Mouse (Mus musculus) urinary bladder, postnatal 0 days (tissue): ENCODE measurements around the gene Ttc33. TPM values are rescaled to one million over a fixed set of nuclear protein-coding genes. Genes with fewer than 3 reads are reported as not detected.

ENCODE experiments used
- polyA plus RNA-seq: library from polyadenylated mRNA; unstranded; fragments of >200 nt; fragmentation: Nextera tagmentation; extraction: Ambion mirVana; gene quantifications from 2 replicates; pipeline ENCODE4 v1.2.1, GENCODE M21; 2015

Gene Ttc33
- polyA plus RNA-seq = 29.8 and 31.6 TPM in 2 replicates

GRCm38 (mm10) chr15:5185366-5186292 is at the start of gene Ttc33:
TSS of gene Ttc33 (plus strand) at chr15:5185525.

GRCm38 (mm10) chr15:5143361-5144020 is 41.8 kb upstream of the Ttc33 start, which contains the start of gene Prkaa1:
TSS of gene Prkaa1 (plus strand) at chr15:5143861.

GRCm38 (mm10) chr15:5243959-5244905 is 58.9 kb downstream of the Ttc33 start, which contains the start of gene Ptger4:
TSS of gene Ptger4 (minus strand) at chr15:5244187.

Other genes with a start within 250 kb of the Ttc33 start
- gene C7, start 121.8 kb upstream of the Ttc33 start, polyA plus RNA-seq = 2.2 and 2.3 TPM in 2 replicates
- 1.3 and 1.5 TPM in 2 replicates for gene Card6, start 77.0 kb upstream of the Ttc33 start, polyA plus RNA-seq
- 543 and 614 TPM in 2 replicates for gene Rpl37, start 68.9 kb upstream of the Ttc33 start, polyA plus RNA-seq
- gene Prkaa1, start 41.7 kb upstream of the Ttc33 start, polyA plus RNA-seq = 14.1 and 16.7 TPM in 2 replicates
- 5.7 and 6.3 TPM in 2 replicates for gene Ptger4, start 58.7 kb downstream of the Ttc33 start, polyA plus RNA-seq